Mouse (Mus musculus): ENCODE results near the gene Pprc1. TPM values are rescaled to one million over a fixed set of nuclear protein-coding genes. Genes with fewer than 3 reads are reported as not detected.
A peak's percentile ranks its signal among the peaks of the same experiment; 100 is the strongest.

Gene Pprc1
- polyA plus RNA-seq (2012; rRNA removed): 8.9 and 10.1 TPM in 2 replicates

DNA sequence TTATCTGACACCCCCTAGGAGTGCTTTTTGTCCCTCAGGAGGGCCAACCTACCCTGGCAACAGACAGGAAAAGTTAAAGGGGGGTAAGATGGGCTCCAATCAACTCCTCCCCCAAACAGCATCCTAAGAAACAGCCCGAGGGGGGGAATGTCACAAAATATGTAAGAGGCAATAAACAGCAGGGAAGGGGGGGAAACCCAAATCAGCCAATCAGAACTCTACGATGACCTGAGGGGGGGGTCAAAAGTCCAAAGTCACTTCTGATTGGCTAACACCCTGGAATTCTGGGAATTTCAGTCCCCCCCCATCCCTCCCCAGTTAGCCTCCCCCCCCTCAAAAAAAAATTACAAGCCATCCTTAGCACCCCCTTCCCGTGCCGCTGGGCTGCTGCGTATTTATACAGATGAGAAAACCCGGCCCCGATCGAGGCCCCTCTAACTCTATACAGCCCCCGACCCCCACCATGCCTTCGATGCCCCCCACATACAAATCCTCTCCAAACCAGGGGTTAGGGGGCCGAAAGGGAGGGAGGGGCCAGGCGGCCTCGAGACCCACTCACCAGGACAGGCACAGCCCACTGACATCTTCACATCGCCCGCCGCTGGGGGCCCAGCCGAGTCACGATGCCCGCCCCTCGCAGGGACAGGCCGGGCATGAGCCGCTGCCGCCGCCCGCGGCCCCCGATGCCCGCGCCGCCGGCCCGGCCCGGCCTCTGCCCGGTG is at the start of gene Pprc1:
Pprc1 (plus strand) TSS at position 616 of the 722 bp plus-strand sequence.
- TF ChIP-seq CTCF (IDR thresholded peaks at IDR 0.05; ENCODE audit: control insufficient read depth, insufficient read depth, insufficient replicate concordance, low read depth, low read length) (no peak), POLR2A (IDR thresholded peaks at IDR 0.05; ENCODE audit: control insufficient read depth, low read depth, low read length) (no peak)
- Histone ChIP-seq H3K4me1 (ENCODE audit: control insufficient read depth, insufficient read depth, low read length) (peaks cover 19% of the 10 kb centered on the region), H3K27me3 (ENCODE audit: control insufficient read depth, insufficient read depth, low read length) (no peaks in the 10 kb centered on the region), H3K27ac (ENCODE audit: control insufficient read depth, insufficient read depth, low read depth, low read length) (peak within 1 kb of the TSS; percentile 95), H3K4me3 (ENCODE audit: control insufficient read depth, low read depth, low read length) (peak within 1 kb of the TSS; percentile 88), H3K36me3 (ENCODE audit: control insufficient read depth, insufficient read depth, low read length) (no peaks in the 10 kb centered on the region)

DNA sequence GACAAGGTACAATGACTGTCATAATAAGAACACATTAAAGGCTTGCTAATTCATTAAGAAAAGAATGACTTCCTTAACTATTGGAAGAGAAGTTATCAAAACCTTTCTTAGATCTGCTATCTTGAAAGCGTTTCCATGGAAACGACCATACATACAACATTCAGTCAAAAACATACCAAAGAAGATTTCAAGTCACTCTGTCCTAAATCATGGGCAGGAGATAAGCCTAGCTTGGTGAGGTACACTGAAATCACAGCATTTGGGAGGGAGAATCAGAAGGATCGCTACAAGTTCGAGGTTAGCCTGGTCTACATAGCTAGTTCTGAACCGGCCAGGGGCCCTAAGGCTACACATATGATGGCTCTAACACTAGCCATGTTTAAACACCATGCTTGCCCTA is 47.3 kb upstream of the Pprc1 start:
- no peak for TF ChIP-seq POLR2A (IDR thresholded peaks at IDR 0.05; ENCODE audit: control insufficient read depth, low read depth, low read length)
- Histone ChIP-seq H3K4me3 (ENCODE audit: control insufficient read depth, low read depth, low read length) (peak overlapping the region; percentile 87; the same call in 1 of the 2 replicates), H3K27me3 (ENCODE audit: control insufficient read depth, insufficient read depth, low read length) (no peaks in the 10 kb centered on the region), H3K36me3 (ENCODE audit: control insufficient read depth, insufficient read depth, low read length) (no peaks in the 10 kb centered on the region), H3K4me1 (ENCODE audit: control insufficient read depth, insufficient read depth, low read length) (peaks cover 2% of the 10 kb centered on the region), H3K27ac (ENCODE audit: control insufficient read depth, insufficient read depth, low read depth, low read length) (no peak overlapping the region)

DNA sequence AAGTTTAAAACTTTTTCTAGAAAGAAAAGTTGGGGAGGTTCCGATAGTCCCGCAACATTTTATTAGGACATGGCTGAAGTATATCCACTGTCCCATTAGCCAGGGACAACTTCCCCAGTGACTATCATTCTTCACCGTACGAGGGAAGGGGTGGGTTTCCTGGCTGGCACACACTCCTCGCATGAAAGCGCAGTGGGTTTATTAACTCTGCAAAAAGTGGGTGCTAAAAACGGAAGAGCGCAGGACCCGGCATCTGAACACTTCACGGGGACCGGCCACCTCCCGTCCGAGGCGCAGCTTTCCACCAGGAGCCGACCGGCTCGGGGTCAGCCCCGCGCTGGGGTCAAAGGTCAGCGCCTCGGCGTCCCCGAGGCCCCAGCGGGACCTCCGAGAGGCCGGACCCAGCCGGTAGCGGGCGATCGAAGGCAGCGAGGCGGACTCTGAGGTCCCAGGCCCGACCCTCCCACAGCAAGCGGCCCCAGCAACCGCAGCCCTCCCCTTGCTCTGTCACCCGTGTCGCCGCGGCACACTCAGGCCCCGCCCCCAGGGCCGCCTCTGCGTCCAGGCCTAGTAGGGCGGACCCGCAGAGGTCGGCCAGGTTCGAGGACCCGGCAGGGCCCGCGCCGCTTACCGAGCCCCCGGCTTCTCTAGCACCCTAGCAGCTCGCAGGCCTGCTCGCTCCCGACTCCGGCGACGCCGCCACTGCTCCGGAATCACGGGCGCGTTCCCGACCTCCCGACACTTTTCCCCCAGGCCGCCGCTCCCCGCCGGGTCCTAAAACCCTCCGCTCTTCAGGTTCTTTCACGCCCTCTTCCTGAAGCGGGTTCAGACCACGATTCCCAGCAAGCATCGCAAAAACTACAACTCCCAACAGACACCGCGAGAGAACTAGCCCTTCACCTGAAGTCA is 46.6 kb upstream of the Pprc1 start, which contains the start of gene Armh3:
Armh3 (minus strand) TSS at position 704 of the 909 bp plus-strand sequence.
- H3K27ac ChIP-seq (ENCODE audit: control insufficient read depth, insufficient read depth, low read depth, low read length): peak within 1 kb of the TSS; percentile 85
- H3K4me1 ChIP-seq (ENCODE audit: control insufficient read depth, insufficient read depth, low read length): peaks cover 3% of the 10 kb centered on the region
- H3K4me3 ChIP-seq (ENCODE audit: control insufficient read depth, low read depth, low read length): peak within 1 kb of the TSS; percentile 87
- H3K36me3 ChIP-seq (ENCODE audit: control insufficient read depth, insufficient read depth, low read length): no peaks in the 10 kb centered on the region
- H3K27me3 ChIP-seq (ENCODE audit: control insufficient read depth, insufficient read depth, low read length): no peaks in the 10 kb centered on the region
- peak; percentile 46 for TF ChIP-seq POLR2A (IDR thresholded peaks at IDR 0.05; ENCODE audit: control insufficient read depth, low read depth, low read length)
- no peak; the same call in 1 of the 2 replicates for TF ChIP-seq CTCF (IDR thresholded peaks at IDR 0.05; ENCODE audit: control insufficient read depth, insufficient read depth, insufficient replicate concordance, low read depth, low read length)

DNA sequence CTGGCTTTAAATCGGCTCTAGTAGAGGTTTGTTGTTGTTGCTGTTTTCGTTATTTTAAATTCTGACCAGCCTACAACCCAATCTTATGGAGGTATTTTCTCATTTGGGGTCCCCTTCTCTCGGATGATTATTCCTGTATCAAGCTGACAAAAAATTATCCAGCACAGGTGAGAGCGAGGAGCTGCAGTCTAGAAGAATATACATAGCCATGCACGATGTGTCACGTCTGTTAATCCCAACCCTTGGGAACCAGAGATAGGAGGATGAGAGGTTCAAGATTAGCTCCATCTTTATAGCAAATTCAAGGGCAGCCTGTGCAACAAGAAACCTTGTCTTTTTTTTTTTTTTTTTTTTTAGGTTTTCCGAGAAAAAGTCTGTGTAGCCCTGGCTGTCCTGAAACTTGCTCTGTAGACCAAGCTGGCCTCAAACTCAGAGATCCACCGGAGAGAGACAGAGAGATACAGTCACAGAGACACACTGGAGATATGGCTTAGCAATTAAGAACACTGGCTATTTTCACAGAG is 45.9 kb upstream of the Pprc1 start:
- Histone ChIP-seq H3K36me3 (ENCODE audit: control insufficient read depth, insufficient read depth, low read length) (no peaks in the 10 kb centered on the region), H3K27ac (ENCODE audit: control insufficient read depth, insufficient read depth, low read depth, low read length) (no peak overlapping the region), H3K4me1 (ENCODE audit: control insufficient read depth, insufficient read depth, low read length) (peaks cover 3% of the 10 kb centered on the region), H3K4me3 (ENCODE audit: control insufficient read depth, low read depth, low read length) (peak overlapping the region; percentile 87), H3K27me3 (ENCODE audit: control insufficient read depth, insufficient read depth, low read length) (no peaks in the 10 kb centered on the region)
- TF ChIP-seq POLR2A (IDR thresholded peaks at IDR 0.05; ENCODE audit: control insufficient read depth, low read depth, low read length) (no peak), CTCF (IDR thresholded peaks at IDR 0.05; ENCODE audit: control insufficient read depth, insufficient read depth, insufficient replicate concordance, low read depth, low read length) (no peak)

DNA sequence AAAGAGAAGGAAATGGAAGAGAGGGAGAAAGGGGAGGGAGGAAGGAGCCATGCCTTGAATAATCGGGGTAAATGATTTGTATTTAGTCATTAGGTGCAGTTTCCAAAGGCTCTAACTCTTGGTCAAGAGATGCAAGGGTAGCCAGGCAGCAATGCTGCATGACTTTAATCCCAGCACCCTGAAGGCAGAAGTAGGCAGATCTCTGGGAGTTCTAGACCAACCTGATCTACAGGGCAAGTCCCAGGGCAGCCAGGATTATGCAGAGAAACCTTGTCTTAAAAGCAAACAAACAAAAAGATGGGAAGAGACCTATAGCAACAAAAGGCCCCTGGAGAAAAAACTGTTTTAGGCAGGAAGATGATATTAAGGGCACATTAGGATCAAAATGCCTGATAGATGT is 45.3 kb upstream of the Pprc1 start:
- TF ChIP-seq CTCF (IDR thresholded peaks at IDR 0.05; ENCODE audit: control insufficient read depth, insufficient read depth, insufficient replicate concordance, low read depth, low read length) (no peak), POLR2A (IDR thresholded peaks at IDR 0.05; ENCODE audit: control insufficient read depth, low read depth, low read length) (no peak)
- Histone ChIP-seq H3K27me3 (ENCODE audit: control insufficient read depth, insufficient read depth, low read length) (no peaks in the 10 kb centered on the region), H3K36me3 (ENCODE audit: control insufficient read depth, insufficient read depth, low read length) (no peaks in the 10 kb centered on the region), H3K4me3 (ENCODE audit: control insufficient read depth, low read depth, low read length) (no peak overlapping the region), H3K27ac (ENCODE audit: control insufficient read depth, insufficient read depth, low read depth, low read length) (no peak overlapping the region), H3K4me1 (ENCODE audit: control insufficient read depth, insufficient read depth, low read length) (peaks cover 6% of the 10 kb centered on the region)

DNA sequence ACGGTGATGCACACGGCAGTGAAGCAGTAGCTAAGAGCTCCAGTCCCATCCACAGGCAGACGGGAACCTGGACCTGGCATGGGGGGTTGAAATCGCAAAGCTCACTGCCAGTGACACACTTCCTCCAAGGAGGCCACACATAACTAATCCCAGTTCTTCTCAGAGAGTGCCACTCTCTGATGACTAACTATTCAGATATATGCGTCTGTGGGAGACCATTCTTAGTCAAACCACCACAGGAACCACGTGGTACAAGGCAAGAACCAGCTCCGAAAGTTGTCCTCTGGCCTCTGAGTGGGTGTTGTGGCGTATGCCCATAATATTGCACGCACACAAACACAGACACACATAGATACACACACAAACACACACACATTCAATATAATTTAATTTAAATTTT is 42.4 kb upstream of the Pprc1 start:
- TF ChIP-seq POLR2A (IDR thresholded peaks at IDR 0.05; ENCODE audit: control insufficient read depth, low read depth, low read length): no peak
- no peak for TF ChIP-seq CTCF (IDR thresholded peaks at IDR 0.05; ENCODE audit: control insufficient read depth, insufficient read depth, insufficient replicate concordance, low read depth, low read length)
- no peak overlapping the region for H3K4me3 ChIP-seq (ENCODE audit: control insufficient read depth, low read depth, low read length)
- H3K36me3 ChIP-seq (ENCODE audit: control insufficient read depth, insufficient read depth, low read length): no peaks in the 10 kb centered on the region
- H3K27me3 ChIP-seq (ENCODE audit: control insufficient read depth, insufficient read depth, low read length): no peaks in the 10 kb centered on the region
- H3K27ac ChIP-seq (ENCODE audit: control insufficient read depth, insufficient read depth, low read depth, low read length): no peak overlapping the region
- peaks cover 6% of the 10 kb centered on the region for H3K4me1 ChIP-seq (ENCODE audit: control insufficient read depth, insufficient read depth, low read length)

All from testis, adult 2 months (tissue).